Mouse (Mus musculus) myocyte (in vitro differentiated cells): ENCODE results near the gene Gstm4. TPM values are rescaled to one million over a fixed set of nuclear protein-coding genes. Genes with fewer than 3 reads are reported as not detected.
"Not testable (repeated sequence)": the region's sequence is repeated elsewhere in the genome, so short reads cannot be mapped to it uniquely, and the experiment has no call there.

Source experiments
- H3K27me3 ChIP-seq: one replicate; pipeline ENCODE4 v1.6.1; 2011; ENCODE audit not compliant: control insufficient read depth, insufficient read depth, insufficient read length
- H3K36me3 ChIP-seq: one replicate; pipeline ENCODE4 v1.6.1; 2011; ENCODE audit not compliant: control insufficient read depth, insufficient read depth
- H3K4me2 ChIP-seq: one replicate; pipeline ENCODE4 v1.6.1; 2011; ENCODE audit warnings: low read depth, control low read depth
- H3K4me3 ChIP-seq: one replicate; pipeline ENCODE4 v1.5.1; 2011; ENCODE audit warnings: mild to moderate bottlenecking, control low read depth, moderate library complexity
- H3K79me2 ChIP-seq: one replicate; pipeline ENCODE4 v1.6.1; 2011; ENCODE audit not compliant: control insufficient read depth, insufficient read depth
- H3ac ChIP-seq: one replicate; pipeline ENCODE4 v1.6.1; 2011; ENCODE audit not compliant: control insufficient read depth, insufficient read length
- CEBPB ChIP-seq: IDR thresholded peaks from 2 replicates; pipeline ENCODE4 v1.6.1; 2011; ENCODE audit warnings: mild to moderate bottlenecking, moderate library complexity; ENCODE audit not compliant: poor library complexity, insufficient read depth, severe bottlenecking
- E2F4 ChIP-seq: IDR thresholded peaks from one replicate; pipeline ENCODE4 v1.6.1; 2011; ENCODE audit warnings: mild to moderate bottlenecking, control low read depth, moderate library complexity; ENCODE audit not compliant: insufficient read depth
- MAX ChIP-seq: IDR thresholded peaks from one replicate; pipeline ENCODE4 v1.6.1; 2011; ENCODE audit warnings: low read depth, mild to moderate bottlenecking, control low read depth
- MYOD1 ChIP-seq, 3 experiments: IDR thresholded peaks; one replicate each; pipeline ENCODE4 v1.6.1; 2011; ENCODE audit warnings: control low read depth in 2 of 3, low read depth in 2 of 3, mild to moderate bottlenecking in 2 of 3, moderate library complexity in 1 of 3; ENCODE audit not compliant: insufficient read length in 2 of 3, control insufficient read depth in 1 of 3
- MYOG ChIP-seq, 3 experiments: IDR thresholded peaks; one replicate each; pipeline ENCODE4 v1.6.1; 2011; ENCODE audit warnings: control low read depth in 2 of 3, low read depth in 2 of 3, mild to moderate bottlenecking in 2 of 3; ENCODE audit not compliant: insufficient read length in 2 of 3, control insufficient read depth in 1 of 3, insufficient read depth in 1 of 3
- POLR2A ChIP-seq: IDR thresholded peaks from one replicate; pipeline ENCODE4 v1.6.1; 2011; ENCODE audit warnings: low read depth, mild to moderate bottlenecking, control low read depth, moderate library complexity; ENCODE audit not compliant: insufficient read length
- POLR2AphosphoS2 ChIP-seq: IDR thresholded peaks from one replicate; pipeline ENCODE4 v1.6.1; 2011; ENCODE audit warnings: low read depth, control low read depth; ENCODE audit not compliant: insufficient read length
- REST ChIP-seq: IDR thresholded peaks from one replicate; pipeline ENCODE4 v1.6.1; 2011; ENCODE audit warnings: mild to moderate bottlenecking, control low read depth, moderate library complexity; ENCODE audit not compliant: insufficient read depth, insufficient read length
- SRF ChIP-seq: IDR thresholded peaks from one replicate; pipeline ENCODE4 v1.6.1; 2011; ENCODE audit warnings: low read depth; ENCODE audit not compliant: control insufficient read depth, insufficient read length
- TCF12 ChIP-seq: IDR thresholded peaks from one replicate; pipeline ENCODE4 v1.6.1; 2011; ENCODE audit warnings: mild to moderate bottlenecking, control low read depth; ENCODE audit not compliant: poor library complexity, insufficient read depth, severe bottlenecking
- TCF3 ChIP-seq: IDR thresholded peaks from one replicate; pipeline ENCODE4 v1.6.1; 2011; ENCODE audit warnings: low read depth, control low read depth; ENCODE audit not compliant: insufficient read length
- USF1 ChIP-seq: IDR thresholded peaks from one replicate; pipeline ENCODE4 v1.6.1; 2011; ENCODE audit warnings: low read depth, mild to moderate bottlenecking, control low read depth, moderate library complexity
- polyA plus RNA-seq: library from polyadenylated mRNA; unstranded; fragments of >200 nt; fragmentation: generic; extraction: Trizol; gene quantifications from one replicate; pipeline ENCODE4 v1.2.1, GENCODE M21; 2012; ENCODE audit warnings: missing spikeins

The Gstm4 gene
- polyA plus RNA-seq, 1 experiment = 0.52 TPM

DNA sequence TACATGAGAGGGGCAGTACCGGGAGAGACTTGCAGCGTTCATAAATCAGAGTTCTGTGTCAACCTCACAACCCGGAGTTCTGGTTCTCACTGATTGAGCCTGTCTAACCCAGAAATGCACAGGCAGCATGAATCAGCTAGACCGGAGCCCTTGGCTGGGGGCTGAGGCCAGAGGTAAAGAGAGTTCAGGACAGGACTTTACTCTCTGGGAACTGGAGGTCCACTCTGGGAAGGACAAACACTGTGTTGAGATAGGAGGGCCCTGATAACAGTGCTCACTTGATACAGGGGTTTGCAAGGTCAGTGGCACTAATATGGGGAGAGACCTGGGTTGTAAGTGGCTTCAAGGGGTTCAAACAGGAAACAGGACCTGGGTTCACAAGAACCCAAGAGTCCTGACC lies 19.4 kb downstream of the Gstm4 start:
- no peaks in the 10 kb centered on the region for H3K79me2 ChIP-seq
- H3K36me3 ChIP-seq = no peaks in the 10 kb centered on the region
- no peak overlapping the region for H3K4me3 ChIP-seq
- TF ChIP-seq MYOD1 (IDR thresholded peaks at IDR 0.05; ENCODE audit: control insufficient read depth in 1 of 3, insufficient read length in 2 of 3, low read depth in 2 of 3) (no peak), TCF3 (no peak), E2F4 (no peak)
- H3ac ChIP-seq = no peak overlapping the region
- H3K4me2 ChIP-seq = no peak overlapping the region
- H3K27me3 ChIP-seq = peaks cover 38% of the 10 kb centered on the region

DNA sequence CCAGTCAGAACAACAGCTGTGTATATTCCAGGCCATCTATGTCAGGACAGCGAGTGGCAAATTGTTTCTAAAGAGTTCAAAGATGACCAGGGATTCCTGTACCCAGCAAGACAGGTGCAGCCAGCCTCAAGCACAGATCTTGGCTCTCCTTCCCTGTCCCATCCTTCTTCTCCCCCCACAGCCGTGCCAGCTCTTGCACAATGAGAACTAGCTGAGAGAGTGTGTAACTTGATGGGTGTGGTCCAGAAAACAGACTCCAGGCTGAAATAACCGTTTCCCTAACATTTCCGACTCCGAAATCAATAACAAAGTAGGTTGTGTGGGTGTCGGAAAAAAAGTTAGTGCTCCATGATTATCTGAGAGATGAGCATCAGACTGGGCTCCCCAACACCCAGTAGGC lies 22.0 kb downstream of the Gstm4 start:
- H3K4me2 ChIP-seq = no peak overlapping the region
- TF ChIP-seq CEBPB (0 out of 2 replicates have a peak, but pooled peaks have one; percentile 18), POLR2A (no peak)
- no peak overlapping the region for H3ac ChIP-seq

DNA sequence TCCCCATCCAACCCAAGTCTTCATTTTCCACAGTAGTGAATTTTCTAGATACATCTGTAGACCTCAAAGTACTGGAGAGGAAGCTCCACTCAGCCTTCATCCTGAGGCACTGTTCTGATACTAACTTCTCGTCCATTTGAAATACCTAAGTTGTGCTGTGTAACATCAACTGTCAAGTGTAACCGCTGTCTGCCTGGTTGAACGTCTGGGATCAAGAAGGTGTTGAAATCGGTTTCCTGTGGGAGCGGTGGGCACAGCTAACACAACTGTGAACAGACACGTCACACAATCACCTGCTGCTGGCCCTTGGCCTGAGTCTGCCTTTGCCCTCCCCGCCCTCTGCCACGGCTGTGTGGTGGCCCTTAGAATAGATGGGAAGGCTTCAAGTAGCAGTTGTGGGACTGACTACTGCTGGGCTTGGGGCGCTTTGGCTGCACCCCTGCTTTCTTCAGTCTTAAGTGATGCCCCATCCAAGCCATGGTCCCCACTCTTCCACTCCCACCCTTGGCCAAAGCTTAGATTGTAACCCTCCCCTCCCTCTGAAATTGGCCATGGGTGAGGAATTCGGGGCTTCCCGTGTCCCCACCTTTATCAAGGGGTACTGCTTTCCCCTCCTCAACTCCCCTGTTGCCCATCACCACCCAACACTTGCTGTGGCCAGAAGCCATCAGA lies 24.2 kb downstream of the Gstm4 start:
- not testable (repeated sequence) for H3K4me2 ChIP-seq, H3K79me2 ChIP-seq, H3K4me3 ChIP-seq, H3ac ChIP-seq, H3K36me3 ChIP-seq
- peaks cover 17% of the 10 kb centered on the region for H3K27me3 ChIP-seq

More for the DNA sequence above, 22.0 kb downstream of the Gstm4 start:
- peaks cover 17% of the 10 kb centered on the region for H3K27me3 ChIP-seq
- no peak overlapping the region for H3K4me3 ChIP-seq
- H3K79me2 ChIP-seq = no peaks in the 10 kb centered on the region
- H3K36me3 ChIP-seq = no peaks in the 10 kb centered on the region

DNA sequence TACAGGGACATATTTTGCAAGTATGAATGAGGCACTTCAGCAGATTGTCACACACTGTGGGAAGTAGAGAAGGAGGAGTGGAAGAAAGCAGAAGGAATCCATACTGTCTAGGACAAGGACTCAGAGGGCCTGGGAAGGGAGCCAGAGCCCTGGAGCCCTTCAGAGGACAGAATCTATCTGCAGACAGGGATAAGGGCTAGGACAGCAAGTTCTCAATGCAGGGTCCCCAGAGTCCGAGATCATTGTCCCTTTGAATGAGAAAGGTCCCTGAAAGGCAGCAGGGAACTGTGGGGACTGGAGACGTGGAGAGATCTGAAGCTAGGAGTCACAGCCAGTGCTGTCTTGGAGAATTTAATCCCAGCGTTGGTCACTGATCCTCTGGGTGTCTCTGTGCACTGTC lies 25.5 kb downstream of the Gstm4 start:
- H3K27me3 ChIP-seq = peaks cover 15% of the 10 kb centered on the region
- H3K4me3 ChIP-seq, H3ac ChIP-seq, H3K36me3 ChIP-seq, H3K4me2 ChIP-seq, H3K79me2 ChIP-seq: not testable (repeated sequence)

DNA sequence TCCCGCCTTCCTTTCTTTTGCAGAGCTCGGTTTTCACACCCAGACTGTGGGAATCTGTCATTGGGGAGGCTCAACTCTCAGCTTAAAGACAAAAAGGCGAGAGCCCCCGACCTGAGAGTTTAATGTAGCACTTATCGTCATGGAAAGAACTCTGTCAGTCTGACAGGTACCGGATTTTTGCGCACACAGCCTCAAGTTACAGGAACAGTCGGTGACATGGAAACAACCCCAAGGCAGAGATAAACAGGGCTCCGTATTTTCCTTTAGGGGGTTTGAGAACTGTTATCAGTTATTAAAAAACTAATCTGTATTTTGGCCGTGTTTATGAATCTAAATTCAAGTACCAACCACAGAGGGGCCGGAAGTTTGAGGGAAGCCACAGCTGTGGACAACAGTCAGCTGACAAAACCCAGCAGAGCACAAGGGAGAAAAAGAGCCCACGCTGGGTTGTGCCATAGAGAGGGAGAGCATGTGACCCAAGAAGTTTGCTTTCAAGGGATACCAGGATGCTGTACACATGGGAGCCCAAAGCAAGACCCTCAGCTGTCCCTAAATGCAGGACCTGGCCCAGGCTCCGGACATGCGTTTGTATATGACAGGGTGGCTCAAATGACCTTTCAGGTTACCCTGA lies 26.4 kb downstream of the Gstm4 start:
- peak overlapping the region; percentile 18 for H3K4me3 ChIP-seq
- peaks cover 11% of the 10 kb centered on the region for H3K27me3 ChIP-seq
- peak overlapping the region; percentile 98 for H3K4me2 ChIP-seq
- H3K79me2 ChIP-seq = no peaks in the 10 kb centered on the region
- H3K36me3 ChIP-seq = no peaks in the 10 kb centered on the region
- TF ChIP-seq USF1 (peak; percentile 70), CEBPB (no peak), MYOD1 (IDR thresholded peaks at IDR 0.05; ENCODE audit: control insufficient read depth in 1 of 3, insufficient read length in 2 of 3, low read depth in 2 of 3) (peak in 2 of 3 experiments; percentile 13 to 49), SRF (no peak)
- H3ac ChIP-seq = no peak overlapping the region

DNA sequence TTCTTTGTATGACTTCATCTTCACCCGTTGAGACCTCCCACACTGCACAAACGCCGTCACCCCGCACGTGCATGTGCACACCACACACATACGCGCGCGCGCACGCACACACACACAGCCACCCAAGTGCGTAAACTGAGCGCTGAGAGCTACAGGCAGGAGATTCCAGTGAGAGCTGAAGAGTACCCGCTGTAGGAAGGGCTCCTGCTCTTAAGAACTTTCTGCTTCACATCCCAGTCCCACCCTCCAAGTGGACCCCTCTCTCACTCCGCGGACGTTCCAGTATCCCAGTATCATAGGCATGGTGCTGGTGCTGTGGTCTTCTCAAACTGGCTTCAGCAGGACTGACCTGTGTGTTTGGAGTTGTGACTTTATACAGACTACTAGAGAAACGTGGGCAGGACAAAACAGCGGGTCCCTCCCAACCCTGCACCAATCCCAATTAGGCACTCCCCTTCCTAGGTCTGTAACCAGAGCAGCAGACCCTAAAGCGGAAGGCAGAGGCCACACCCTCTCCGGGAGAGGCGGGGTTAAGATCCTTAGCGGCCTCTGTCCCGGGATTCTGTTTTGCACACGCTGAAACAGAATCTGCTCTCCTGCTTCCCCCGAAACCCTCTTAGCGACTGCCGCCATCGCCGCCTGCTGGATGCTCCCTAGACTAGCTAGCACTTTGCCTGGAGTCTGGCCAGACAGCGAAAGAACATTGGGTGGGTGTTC lies 27.1 kb downstream of the Gstm4 start, which contains the start of gene Gstm1:
Gstm1 (minus strand) TSS at position 501 of the 717 bp plus-strand sequence.
- TF ChIP-seq MYOD1 (IDR thresholded peaks at IDR 0.05; ENCODE audit: control insufficient read depth in 1 of 3, insufficient read length in 2 of 3, low read depth in 2 of 3) (no peak), TCF3 (no peak), REST (no peak), TCF12 (no peak), CEBPB (no peak), USF1 (no peak), POLR2A (peak; percentile 63), MAX (no peak), POLR2AphosphoS2 (peak; percentile 57), SRF (no peak), MYOG (IDR thresholded peaks at IDR 0.05; ENCODE audit: control insufficient read depth in 1 of 3, insufficient read depth in 1 of 3, insufficient read length in 2 of 3, low read depth in 2 of 3) (no peak)
- no peaks in the 10 kb centered on the region for H3K36me3 ChIP-seq

DNA sequence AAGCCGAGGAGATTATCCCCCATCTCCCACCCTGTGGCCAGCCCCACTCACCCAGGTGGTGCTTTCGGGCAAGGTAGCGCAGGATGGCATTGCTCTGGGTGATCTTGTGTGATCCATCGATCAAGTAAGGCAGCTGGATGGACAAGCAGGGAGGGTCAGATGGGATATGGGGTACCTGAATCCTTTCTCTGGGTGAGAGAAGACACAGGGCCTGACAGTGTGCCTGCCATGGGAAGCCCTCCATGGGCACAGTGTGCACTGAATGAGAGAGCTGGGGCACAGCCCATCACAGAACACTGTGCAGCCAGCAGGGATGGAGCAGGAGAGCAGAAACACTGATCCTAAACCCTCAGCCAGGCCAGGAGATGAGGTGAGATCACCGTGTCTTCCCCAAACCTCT lies 28.2 kb downstream of the Gstm4 start:
- not testable (repeated sequence) for H3ac ChIP-seq, H3K36me3 ChIP-seq, H3K4me3 ChIP-seq, H3K27me3 ChIP-seq, H3K79me2 ChIP-seq
- H3K4me2 ChIP-seq = peak overlapping the region; percentile 98

More for the DNA sequence above, 27.1 kb downstream of the Gstm4 start, which contains the start of gene Gstm1:
- no peak within 1 kb of the TSS for H3ac ChIP-seq
- peak within 1 kb of the TSS; percentile 18 for H3K4me3 ChIP-seq
- H3K4me2 ChIP-seq = peak within 1 kb of the TSS; percentile 98
- H3K27me3 ChIP-seq = peaks cover 10% of the 10 kb centered on the region
- no peaks in the 10 kb centered on the region for H3K79me2 ChIP-seq
